Mouse (Mus musculus) MEL (cell line): ENCODE results near the gene Camk1d. TPM values are rescaled to one million over a fixed set of nuclear protein-coding genes. Genes with fewer than 3 reads are reported as not detected.

Source experiments
- DNase-seq: peaks from one replicate; pipeline ENCODE4 v3.0.0; 2011; ENCODE audit warnings: low read depth, low spot score
- H3K27ac ChIP-seq: 2 replicates; pipeline ENCODE4 v1.5.1; 2012; ENCODE audit warnings: low read depth, mild to moderate bottlenecking, control low read depth, low read length, moderate library complexity; ENCODE audit not compliant: control insufficient read depth
- H3K27me3 ChIP-seq, 2 experiments: fragments of 150-350 bp in 1 of 2; sonication (generic) in 1 of 2; 2 replicates each; pipeline ENCODE4 v1.6.1; 2012; ENCODE audit warnings: low read length in 2 of 2, mild to moderate bottlenecking in 2 of 2, improper control_type of control experiment in 1 of 2, moderate library complexity in 1 of 2; ENCODE audit not compliant: insufficient read depth in 2 of 2, control insufficient read depth in 1 of 2
- H3K36me3 ChIP-seq, 2 experiments: 2 replicates each; pipeline ENCODE4 v1.6.1; 2012 to 2014; ENCODE audit warnings: low read length in 2 of 2, improper control_type of control experiment in 1 of 2, inconsistent platforms in 1 of 2, mild to moderate bottlenecking in 1 of 2; ENCODE audit not compliant: insufficient read depth in 2 of 2, control insufficient read depth in 1 of 2
- H3K4me1 ChIP-seq, 2 experiments: fragments of 150-350 bp in 1 of 2; sonication (generic) in 1 of 2; 2 replicates each; pipeline ENCODE4 v1.6.1; 2012; ENCODE audit warnings: low read length in 2 of 2, improper control_type of control experiment in 1 of 2, mild to moderate bottlenecking in 1 of 2; ENCODE audit not compliant: insufficient read depth in 2 of 2, control insufficient read depth in 1 of 2
- H3K4me3 ChIP-seq, 2 experiments: fragments of 150-350 bp in 1 of 2; sonication (generic) in 1 of 2; 2 replicates each; pipeline ENCODE4 v1.5.1; 2012; ENCODE audit warnings: low read depth in 2 of 2, low read length in 2 of 2, mild to moderate bottlenecking in 2 of 2, moderate library complexity in 2 of 2, control low read depth in 1 of 2, improper control_type of control experiment in 1 of 2; ENCODE audit not compliant: control insufficient read depth in 1 of 2, insufficient read depth in 1 of 2
- H3K79me2 ChIP-seq: 2 replicates; pipeline ENCODE4 v1.6.1; 2012; ENCODE audit warnings: mild to moderate bottlenecking, low read length, moderate library complexity; ENCODE audit not compliant: control insufficient read depth, poor library complexity, insufficient read depth
- H3K9ac ChIP-seq: 2 replicates; pipeline ENCODE4 v1.6.1; 2012; ENCODE audit warnings: low read depth, mild to moderate bottlenecking, control low read depth, low read length, moderate library complexity; ENCODE audit not compliant: control insufficient read depth, poor library complexity, severe bottlenecking
- H3K9me3 ChIP-seq: fragments of 150-350 bp; sonication (generic); replicated peaks from 2 replicates; pipeline ENCODE4 v1.6.1; 2012; ENCODE audit warnings: mild to moderate bottlenecking, low read length, improper control_type of control experiment, moderate library complexity; ENCODE audit not compliant: insufficient read depth
- BHLHE40 ChIP-seq: IDR thresholded peaks from 2 replicates; pipeline ENCODE4 v1.6.1; 2012; ENCODE audit warnings: low read depth, mild to moderate bottlenecking, inconsistent platforms, low read length, improper control_type of control experiment, borderline replicate concordance
- CTCF ChIP-seq, 3 experiments: IDR thresholded peaks in 2 of 3; conservative IDR thresholded peaks in 1 of 3; 2 replicates each; pipeline ENCODE4 v1.5.1; 2011 to 2012; ENCODE audit warnings: low read length in 3 of 3, low read depth in 2 of 3, mild to moderate bottlenecking in 2 of 3, improper control_type of control experiment in 1 of 3, inconsistent platforms in 1 of 3, mixed read lengths in 1 of 3, moderate library complexity in 1 of 3; ENCODE audit not compliant: control insufficient read depth in 1 of 3, insufficient read depth in 1 of 3, poor library complexity in 1 of 3, severe bottlenecking in 1 of 3
- E2F4 ChIP-seq: IDR thresholded peaks from 2 replicates; pipeline ENCODE4 v1.6.1; 2011; ENCODE audit warnings: low read depth, low read length, improper control_type of control experiment, borderline replicate concordance
- ELF1 ChIP-seq: IDR thresholded peaks from 2 replicates; pipeline ENCODE4 v1.6.1; 2014; ENCODE audit warnings: low read depth, mild to moderate bottlenecking, inconsistent platforms, low read length, improper control_type of control experiment, moderate library complexity
- ETS1 ChIP-seq: IDR thresholded peaks from 2 replicates; pipeline ENCODE4 v1.6.1; 2012; ENCODE audit warnings: low read depth, mild to moderate bottlenecking, inconsistent platforms, low read length, improper control_type of control experiment, moderate library complexity
- HCFC1 ChIP-seq: IDR thresholded peaks from 2 replicates; pipeline ENCODE4 v1.6.1; 2012; ENCODE audit warnings: low read depth, mild to moderate bottlenecking, inconsistent platforms, low read length, improper control_type of control experiment, moderate library complexity
- JUND ChIP-seq: IDR thresholded peaks from 2 replicates; pipeline ENCODE4 v1.6.1; 2011; ENCODE audit warnings: low read depth, mild to moderate bottlenecking, improper control_type of control experiment, low read length
- MAFK ChIP-seq: IDR thresholded peaks from 2 replicates; pipeline ENCODE4 v1.6.1; 2011; ENCODE audit warnings: low read depth, mild to moderate bottlenecking, low read length, improper control_type of control experiment, borderline replicate concordance
- MEF2A ChIP-seq: IDR thresholded peaks from 2 replicates; pipeline ENCODE4 v1.6.1; 2014; ENCODE audit warnings: low read depth, mild to moderate bottlenecking, inconsistent platforms, low read length, improper control_type of control experiment; ENCODE audit not compliant: poor library complexity, insufficient replicate concordance, severe bottlenecking; ENCODE audit errors: extremely low read depth
- MXI1 ChIP-seq: IDR thresholded peaks from 2 replicates; pipeline ENCODE4 v1.6.1; 2011; ENCODE audit warnings: mild to moderate bottlenecking, low read depth, low read length, improper control_type of control experiment
- MYB ChIP-seq: IDR thresholded peaks from 2 replicates; pipeline ENCODE4 v1.6.1; 2011; ENCODE audit warnings: mild to moderate bottlenecking, low read depth, low read length, improper control_type of control experiment
- MYC ChIP-seq: IDR thresholded peaks from 2 replicates; pipeline ENCODE4 v1.6.1; 2011; ENCODE audit warnings: low read depth, mild to moderate bottlenecking, low read length, improper control_type of control experiment, moderate library complexity
- NELFE ChIP-seq: IDR thresholded peaks from 2 replicates; pipeline ENCODE4 v1.6.1; 2011; ENCODE audit warnings: low read depth, low read length, improper control_type of control experiment
- POLR2AphosphoS2 ChIP-seq: IDR thresholded peaks from 2 replicates; pipeline ENCODE4 v1.6.1; 2011; ENCODE audit warnings: low read length, improper control_type of control experiment
- RAD21 ChIP-seq: IDR thresholded peaks from 2 replicates; pipeline ENCODE4 v1.6.1; 2011; ENCODE audit warnings: mild to moderate bottlenecking, low read depth, low read length, improper control_type of control experiment
- SIN3A ChIP-seq: IDR thresholded peaks from 2 replicates; pipeline ENCODE4 v1.6.1; 2012; ENCODE audit warnings: low read length, improper control_type of control experiment, inconsistent platforms
- SMC3 ChIP-seq: IDR thresholded peaks from 2 replicates; pipeline ENCODE4 v1.6.1; 2011; ENCODE audit warnings: low read depth, low read length, improper control_type of control experiment
- TAL1 ChIP-seq: IDR thresholded peaks from 2 replicates; pipeline ENCODE4 v1.6.1; 2012; ENCODE audit warnings: mild to moderate bottlenecking, inconsistent platforms, low read length, moderate library complexity, mixed read lengths
- UBTF ChIP-seq: IDR thresholded peaks from 2 replicates; pipeline ENCODE4 v1.6.1; 2012; ENCODE audit warnings: low read depth, mild to moderate bottlenecking, inconsistent platforms, low read length, improper control_type of control experiment, moderate library complexity, borderline replicate concordance; ENCODE audit not compliant: insufficient read depth
- USF2 ChIP-seq, 2 experiments: IDR thresholded peaks; 2 replicates each; pipeline ENCODE4 v1.6.1; 2011 to 2012; ENCODE audit warnings: improper control_type of control experiment in 2 of 2, low read length in 2 of 2, borderline replicate concordance in 1 of 2, inconsistent platforms in 1 of 2, low read depth in 1 of 2, mild to moderate bottlenecking in 1 of 2; ENCODE audit not compliant: insufficient read depth in 1 of 2
- ZC3H11A ChIP-seq: IDR thresholded peaks from 2 replicates; pipeline ENCODE4 v1.6.1; 2012; ENCODE audit warnings: low read depth, mild to moderate bottlenecking, inconsistent platforms, low read length, improper control_type of control experiment
- ZNF384 ChIP-seq: IDR thresholded peaks from 2 replicates; pipeline ENCODE4 v1.6.1; 2012; ENCODE audit warnings: low read depth, mild to moderate bottlenecking, inconsistent platforms, low read length, improper control_type of control experiment
- polyA plus RNA-seq, 2 experiments: library from polyadenylated mRNA; stranded (reverse) in 1 of 2; unstranded in 1 of 2; fragments of >175 nt in 1 of 2; fragments of >200 nt in 1 of 2; gene quantifications; 2 replicates each; pipeline versions ENCODE4 v1.2.1 to v1.2.4; 2012; ENCODE audit warnings: low replicate concordance in 2 of 2, low read depth in 1 of 2; ENCODE audit not compliant: insufficient read length in 2 of 2, insufficient read depth in 1 of 2, missing spikeins in 1 of 2
- total RNA-seq: library from RNA; depleted of rRNA; stranded (reverse); fragments of 300-350 nt; gene quantifications from 2 replicates; pipeline ENCODE4 v1.2.3, GENCODE M21; 2012

Camk1d gene
- total and polyA plus RNA-seq, 3 experiments, result 2.9 to 4.4 TPM; not detected in 1

- no peaks in the 10 kb centered on the region for H3K79me2 ChIP-seq
- H3K4me1 ChIP-seq, result no peaks in the 10 kb centered on the region
- no peak for DNase-seq
- H3K27ac ChIP-seq, result no peak overlapping the region
- H3K9ac ChIP-seq, result no peak overlapping the region
- TF ChIP-seq RAD21 (no peak), MYC (no peak), MXI1 (no peak)
- no peaks in the 10 kb centered on the region for H3K27me3 ChIP-seq
- no peaks in the 10 kb centered on the region for H3K9me3 ChIP-seq
- no peak overlapping the region for H3K4me3 ChIP-seq
- no peaks in the 10 kb centered on the region for H3K36me3 ChIP-seq
Measured at GRCm38 (mm10) chr2:5572314-5573006, 141.9 kb downstream of the Camk1d start.

GRCm38 (mm10) chr2:5566611-5567010, 147.7 kb downstream of the Camk1d start:
- no peak for DNase-seq
- H3K79me2 ChIP-seq, result no peaks in the 10 kb centered on the region
- H3K9me3 ChIP-seq, result no peaks in the 10 kb centered on the region
- no peak overlapping the region for H3K27ac ChIP-seq
- no peak overlapping the region for H3K4me3 ChIP-seq
- no peak for TF ChIP-seq RAD21
- no peak for TF ChIP-seq ZNF384
- no peak for TF ChIP-seq ETS1
- TF ChIP-seq, all 39 proteins: peak for 0
- Histone ChIP-seq H3K27me3 (no peaks in the 10 kb centered on the region), H3K9ac (no peak overlapping the region), H3K4me1 (no peaks in the 10 kb centered on the region), H3K36me3 (no peaks in the 10 kb centered on the region)

GRCm38 (mm10) chr2:5563685-5564084, 150.6 kb downstream of the Camk1d start:
- Histone ChIP-seq H3K36me3 (no peaks in the 10 kb centered on the region), H3K9me3 (no peaks in the 10 kb centered on the region), H3K4me3 (no peak overlapping the region), H3K27me3 (no peaks in the 10 kb centered on the region), H3K9ac (no peak overlapping the region), H3K4me1 (no peaks in the 10 kb centered on the region), H3K79me2 (no peaks in the 10 kb centered on the region), H3K27ac (no peak overlapping the region)
- TF ChIP-seq BHLHE40, result no peak
- TF ChIP-seq ZC3H11A, result no peak
- TF ChIP-seq HCFC1, result no peak
- no peak for TF ChIP-seq ETS1
- no peak for TF ChIP-seq UBTF
- TF ChIP-seq TAL1, result no peak
- TF ChIP-seq E2F4, result no peak
- TF ChIP-seq ELF1, result no peak
- no peak for TF ChIP-seq MYB
- no peak for TF ChIP-seq MAFK
- TF ChIP-seq SIN3A, result no peak
- TF ChIP-seq POLR2AphosphoS2, result no peak
- no peak for TF ChIP-seq NELFE
- TF ChIP-seq MEF2A, result no peak
- no peak for TF ChIP-seq SMC3
- TF ChIP-seq CTCF (IDR thresholded peaks at IDR 0.05 in 2 of 3, conservative IDR thresholded peaks at IDR 0.05 in 1 of 3; ENCODE audit: control insufficient read depth in 1 of 3, insufficient read depth in 1 of 3, low read depth in 2 of 3, low read length in 3 of 3, poor library complexity in 1 of 3, severe bottlenecking in 1 of 3), result no peak
- TF ChIP-seq JUND, result no peak
- no peak for TF ChIP-seq USF2 (IDR thresholded peaks at IDR 0.05; ENCODE audit: borderline replicate concordance in 1 of 2, insufficient read depth in 1 of 2, low read depth in 1 of 2, low read length in 2 of 2)
- DNase-seq, result no peak
